Mouse (Mus musculus) kidney, adult 8-10 months (tissue): Measurements from ENCODE around the gene Phactr4.

ENCODE experiments used
- DNase-seq, 2 experiments: peaks; one replicate each; pipeline ENCODE4 v3.0.0; 2022

Phactr4 gene

DNA sequence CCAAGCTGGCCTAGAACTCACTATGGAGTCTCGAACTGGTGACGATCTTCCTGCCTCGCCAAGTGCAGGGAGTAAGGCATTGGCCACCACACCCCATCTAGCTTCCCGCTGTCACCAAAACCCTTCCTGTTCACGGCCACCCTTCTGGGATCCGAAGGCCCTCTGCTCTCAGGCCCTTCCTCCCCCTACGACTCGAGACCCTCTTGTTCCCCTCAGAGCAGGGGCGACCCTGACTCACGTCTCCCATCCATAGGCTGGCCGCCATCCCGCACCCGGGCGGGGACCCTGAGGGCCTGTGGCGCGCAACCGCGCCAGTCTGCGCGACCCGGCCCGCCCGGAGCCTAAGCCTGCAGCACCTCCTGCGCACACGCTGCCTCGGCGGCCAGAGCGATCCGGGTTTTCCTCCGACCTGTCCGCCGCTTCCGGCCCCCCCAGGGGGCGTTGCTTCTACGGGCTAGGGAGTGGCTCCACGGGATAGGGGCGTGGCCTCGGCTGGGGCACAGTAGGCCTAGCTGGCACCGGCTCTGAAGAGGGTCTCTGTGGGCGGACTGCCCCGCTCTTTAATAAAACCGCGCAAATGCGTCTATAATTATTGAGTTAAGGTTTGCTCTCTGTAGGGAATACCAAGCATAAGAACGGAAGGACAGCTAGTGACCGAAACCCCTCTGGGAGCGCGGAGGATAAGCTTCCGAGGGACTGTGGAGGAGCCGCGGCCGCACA is 93.0 kb downstream of the Phactr4 start, which contains the start of gene Trnau1ap:
Trnau1ap (minus strand) TSS at position 424 of the 720 bp plus-strand sequence.
- DNase-seq, result peak; percentile 88 to 91

- no peak for DNase-seq
Observed at GRCm38 (mm10) chr4:132328391-132328982, 93.8 kb downstream of the Phactr4 start.

DNA sequence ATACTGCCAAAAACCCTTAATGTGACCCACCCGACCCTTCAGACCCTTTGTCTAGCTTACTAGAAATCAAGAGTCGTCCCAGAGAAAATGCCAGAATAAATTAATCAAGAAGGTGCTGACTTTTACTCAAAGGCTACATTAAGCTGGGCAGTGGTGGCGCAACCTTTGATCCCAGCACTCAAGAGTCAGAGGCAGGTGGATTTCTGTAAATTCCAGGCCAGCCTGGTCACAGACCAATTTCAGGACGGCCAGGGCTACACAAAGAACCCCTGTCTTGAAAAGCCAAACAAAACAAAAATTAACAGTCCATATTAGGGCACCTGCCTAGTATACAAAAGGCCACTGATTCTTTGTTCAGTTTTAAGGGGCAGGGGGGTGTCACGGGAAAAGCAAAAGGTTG is 95.8 kb downstream of the Phactr4 start:
- DNase-seq, result no peak

GRCm38 (mm10) chr4:132315711-132316110 is 106.6 kb downstream of the Phactr4 start:
- peak; percentile 51 to 52 for DNase-seq

- DNase-seq, result no peak
Observed at GRCm38 (mm10) chr4:132312627-132313026, 109.7 kb downstream of the Phactr4 start.

DNA sequence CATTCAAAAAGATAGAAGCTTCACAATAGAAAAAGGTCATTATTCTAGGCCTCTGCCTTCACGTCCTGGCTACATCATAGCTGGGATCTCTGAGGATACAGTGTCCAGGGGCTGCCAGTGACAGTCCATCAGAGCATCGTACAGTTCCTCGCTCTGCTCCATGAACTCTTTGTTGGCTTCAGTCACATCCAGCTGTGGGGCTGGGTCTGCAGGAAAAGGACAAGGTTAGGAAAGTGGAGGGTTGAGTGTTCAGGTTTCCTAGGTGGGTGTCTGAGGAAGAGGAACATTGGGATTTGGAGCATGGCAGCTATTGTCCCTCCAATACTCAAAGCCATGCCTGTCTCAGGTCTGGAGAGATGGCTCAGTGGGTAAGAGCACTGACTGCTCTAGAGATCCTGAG is 110.5 kb downstream of the Phactr4 start:
- DNase-seq, result no peak

DNA sequence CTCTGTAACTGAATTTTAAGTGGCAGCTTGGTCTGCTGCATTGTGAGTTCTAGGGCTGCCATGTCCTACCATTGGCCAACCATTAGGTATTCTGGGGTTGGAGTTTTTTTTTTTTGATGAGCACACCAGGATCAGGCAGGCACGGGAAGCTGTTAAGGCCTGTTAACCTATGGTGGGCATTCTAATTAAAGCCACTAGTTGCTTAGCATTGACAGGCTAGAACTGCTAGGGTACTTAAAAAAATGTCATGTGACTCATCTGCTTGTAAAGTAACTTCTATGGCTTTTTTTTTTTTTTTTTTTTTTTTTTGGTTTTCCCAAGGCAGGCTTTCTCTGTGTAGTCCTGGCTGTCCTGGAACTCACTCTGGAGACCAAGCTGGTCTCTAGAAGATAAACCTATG is 111.1 kb downstream of the Phactr4 start:
- DNase-seq, result no peak

- peak in 1 of 2 experiments; percentile 56 for DNase-seq
Observed at GRCm38 (mm10) chr4:132309849-132310472, 112.3 kb downstream of the Phactr4 start.

GRCm38 (mm10) chr4:132309140-132309848 is 113.0 kb downstream of the Phactr4 start:
- DNase-seq, result no peak

DNA sequence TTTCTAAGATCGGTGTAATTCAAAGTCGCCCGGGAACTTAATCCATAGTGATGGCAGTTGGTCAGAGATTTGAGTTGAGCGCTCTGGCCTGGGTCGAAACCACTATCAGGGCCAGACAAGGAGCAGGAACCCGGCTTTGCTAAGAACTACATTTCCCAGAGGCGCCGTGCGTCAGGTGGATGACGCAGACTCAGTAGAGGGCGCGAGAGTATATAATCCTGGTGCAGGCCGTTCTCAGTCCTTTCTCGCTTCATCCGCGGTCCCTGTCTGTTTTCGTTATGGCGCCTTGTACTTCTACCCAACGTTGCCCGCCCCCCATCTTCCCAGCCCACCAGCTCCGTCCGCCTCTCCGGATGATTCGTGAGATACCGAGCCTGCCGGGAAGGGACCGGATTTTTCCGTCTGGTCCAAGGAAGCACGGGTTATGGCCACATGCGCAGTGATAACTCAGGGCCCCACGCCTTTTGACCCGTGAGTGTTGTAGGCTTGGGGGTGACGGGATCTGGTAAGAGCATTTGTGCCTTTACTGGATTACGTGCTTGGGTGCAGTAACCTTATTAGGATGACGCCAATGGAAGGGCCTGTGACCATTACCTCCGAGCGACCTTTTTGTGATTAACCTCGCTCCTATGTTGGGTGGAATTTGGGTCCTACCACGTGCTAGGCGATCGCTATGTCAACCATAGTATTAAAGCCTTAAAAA is 113.7 kb downstream of the Phactr4 start:
- DNase-seq, result peak; percentile 90 to 92

- no peak for DNase-seq
Observed at GRCm38 (mm10) chr4:132306004-132306403, 116.3 kb downstream of the Phactr4 start.
